Mouse (Mus musculus) limb, embryonic 14.5 days (tissue): ENCODE results near the gene Itga9. TPM values are rescaled to one million over a fixed set of nuclear protein-coding genes. Genes with fewer than 3 reads are reported as not detected.

Experiments
- ATAC-seq: fragments of 200-750 bp; cut with Nextera tagmentation; 2 replicates; pipeline ENCODE4 v1.8.0; 2017; ENCODE audit warnings: low read depth, moderate number of reproducible peaks, moderate TSS enrichment; ENCODE audit not compliant: low FRiP score
- DNase-seq: peaks from one replicate; pipeline ENCODE4 v3.0.0-alpha.2; 2015; ENCODE audit warnings: low spot score
- H3K27ac ChIP-seq: fragments of 300-500 bp; sonication (generic); replicated peaks from 2 replicates; pipeline ENCODE4 v1.5.1; 2014; ENCODE audit warnings: low read depth, mild to moderate bottlenecking, low read length, moderate library complexity, mixed read lengths
- H3K27me3 ChIP-seq: fragments of 300-500 bp; sonication (generic); 2 replicates; pipeline ENCODE4 v1.6.1; 2014; ENCODE audit warnings: low read length, mixed read lengths; ENCODE audit not compliant: control insufficient read depth, insufficient read depth
- H3K36me3 ChIP-seq: fragments of 300-500 bp; sonication (generic); 2 replicates; pipeline ENCODE4 v1.6.1; 2014; ENCODE audit warnings: mild to moderate bottlenecking, low read length, moderate library complexity, mixed read lengths; ENCODE audit not compliant: control insufficient read depth, insufficient read depth
- H3K4me1 ChIP-seq: fragments of 300-500 bp; sonication (generic); 2 replicates; pipeline ENCODE4 v1.6.1; 2014; ENCODE audit warnings: antibody characterized with exemption, low read length, mixed read lengths; ENCODE audit not compliant: control insufficient read depth, insufficient read depth
- H3K4me2 ChIP-seq: fragments of 300-500 bp; sonication (generic); replicated peaks from 2 replicates; pipeline ENCODE4 v1.6.1; 2014; ENCODE audit warnings: low read depth, mild to moderate bottlenecking, low read length, moderate library complexity; ENCODE audit not compliant: severe bottlenecking
- H3K4me3 ChIP-seq: fragments of 300-500 bp; sonication (generic); replicated peaks from 2 replicates; pipeline ENCODE4 v1.5.1; 2014; ENCODE audit warnings: low read length
- H3K9ac ChIP-seq: fragments of 300-500 bp; sonication (generic); 2 replicates; pipeline ENCODE4 v1.6.1; 2014; ENCODE audit warnings: mild to moderate bottlenecking, low read depth, low read length, moderate library complexity; ENCODE audit not compliant: severe bottlenecking
- H3K9me3 ChIP-seq: fragments of 300-500 bp; sonication (generic); 2 replicates; pipeline ENCODE4 v1.6.1; 2016; ENCODE audit warnings: low read length; ENCODE audit not compliant: control insufficient read depth
- POLR2A ChIP-seq: fragments of 200-500 bp; IDR thresholded peaks from 2 replicates; pipeline ENCODE4 v1.8.0; 2012; ENCODE audit warnings: inconsistent platforms, mild to moderate bottlenecking, moderate library complexity, borderline replicate concordance; ENCODE audit not compliant: insufficient read depth, insufficient read length; ENCODE audit errors: extremely low read depth
- WGBS: fragments of 180-500 bp; shearing (Covaris S2); extraction: QIAGEN DNeasy Blood & Tissue Kit; methylation state at CpG from one replicate; pipeline ENCODE4 v1.1.7; 2014; 5-methylcytosine and 5-hydroxymethylcytosine counted together
- polyA plus RNA-seq, 2 experiments: library from polyadenylated mRNA; depleted of rRNA in 1 of 2; stranded (reverse) in 1 of 2; unstranded in 1 of 2; fragments of >200 nt; fragmentation: Nextera tagmentation in 1 of 2; extraction: Ambion mirVana in 1 of 2; gene quantifications; 2 replicates each; pipeline versions ENCODE4 v1.2.1 to v1.2.3; 2012 to 2014

Gene Itga9
- polyA plus RNA-seq, 2 experiments: 10.0 to 19.7 TPM

DNA sequence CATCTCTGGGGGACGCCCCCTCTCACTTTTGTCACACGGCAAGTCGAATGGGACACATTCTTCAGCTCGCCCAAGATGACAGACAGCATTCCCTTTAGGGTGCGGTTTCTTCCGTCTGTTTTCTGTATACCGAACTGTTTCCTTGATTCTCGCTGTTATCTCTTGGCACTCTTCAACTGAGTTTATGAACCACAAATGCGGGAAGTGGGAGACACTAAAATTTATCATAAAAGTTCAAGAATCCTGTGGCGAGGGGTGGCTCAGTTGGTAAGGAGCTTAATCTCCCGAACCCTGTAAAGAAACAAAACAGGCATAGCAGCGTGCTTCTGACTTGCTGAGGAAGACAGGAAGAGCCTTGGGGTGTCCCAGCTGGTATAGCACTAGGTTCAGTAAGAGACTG is 337.9 kb downstream of the Itga9 start:
- H3K9ac ChIP-seq: no peak overlapping the region
- WGBS: 66% methylated on average over 12 of the region's 12 CpGs
- no peak overlapping the region for H3K4me2 ChIP-seq
- H3K4me3 ChIP-seq: no peak overlapping the region
- H3K4me1 ChIP-seq: peaks cover 14% of the 10 kb centered on the region
- ATAC-seq (no peak), DNase-seq (no peak)
- 0 out of 2 replicates have a peak overlapping the region, but pooled peaks have one; percentile 10 for H3K27ac ChIP-seq
- H3K9me3 ChIP-seq: no peaks in the 10 kb centered on the region
- TF ChIP-seq POLR2A: no peak
- no peaks in the 10 kb centered on the region for H3K36me3 ChIP-seq
- no peaks in the 10 kb centered on the region for H3K27me3 ChIP-seq

GRCm38 (mm10) chr9:118948486-118948885 is 342.0 kb downstream of the Itga9 start:
- no peaks in the 10 kb centered on the region for H3K27me3 ChIP-seq
- H3K9ac ChIP-seq: no peak overlapping the region
- H3K9me3 ChIP-seq: no peaks in the 10 kb centered on the region
- H3K27ac ChIP-seq: no peak overlapping the region
- WGBS: 69% methylated on average over 5 of the region's 5 CpGs
- ATAC-seq (no peak), DNase-seq (no peak)
- no peak for TF ChIP-seq POLR2A
- H3K4me2 ChIP-seq: no peak overlapping the region
- H3K36me3 ChIP-seq: peaks cover 3% of the 10 kb centered on the region; the same call in 1 of the 2 replicates
- no peak overlapping the region for H3K4me3 ChIP-seq
- peaks cover 8% of the 10 kb centered on the region; the same call in 1 of the 2 replicates for H3K4me1 ChIP-seq

DNA sequence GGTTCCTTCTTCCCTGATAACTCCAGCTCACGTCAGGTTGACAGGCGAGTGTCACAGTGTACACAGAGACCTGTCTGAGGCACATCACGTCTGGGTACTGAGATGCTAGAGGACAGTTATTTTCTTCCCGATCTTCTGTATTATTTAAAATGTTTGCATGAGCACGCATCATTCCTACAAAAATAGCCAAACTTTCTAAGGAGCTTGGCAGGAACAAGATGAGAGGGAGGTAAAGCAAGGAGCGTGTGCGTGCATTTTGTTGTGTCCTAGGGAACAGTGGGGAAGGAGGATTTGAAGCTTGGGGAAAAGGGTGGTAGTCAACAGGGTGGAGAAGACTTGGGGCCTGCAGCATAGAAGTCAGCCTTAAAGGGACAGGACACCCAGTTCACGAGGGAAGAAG is 342.6 kb downstream of the Itga9 start:
- no peak overlapping the region for H3K9ac ChIP-seq
- H3K4me2 ChIP-seq: no peak overlapping the region
- 88% methylated on average over 8 of the region's 8 CpGs for WGBS
- H3K9me3 ChIP-seq: no peaks in the 10 kb centered on the region
- H3K27me3 ChIP-seq: no peaks in the 10 kb centered on the region
- H3K4me3 ChIP-seq: no peak overlapping the region
- peaks cover 3% of the 10 kb centered on the region; the same call in 1 of the 2 replicates for H3K36me3 ChIP-seq
- H3K27ac ChIP-seq: no peak overlapping the region
- peaks cover 8% of the 10 kb centered on the region; the same call in 1 of the 2 replicates for H3K4me1 ChIP-seq
- ATAC-seq (no peak), DNase-seq (no peak)
- no peak for TF ChIP-seq POLR2A

- Histone ChIP-seq H3K27me3 (no peaks in the 10 kb centered on the region), H3K4me2 (no peak overlapping the region), H3K4me1 (peaks cover 8% of the 10 kb centered on the region; the same call in 1 of the 2 replicates), H3K27ac (no peak overlapping the region), H3K9me3 (no peaks in the 10 kb centered on the region), H3K36me3 (peaks cover 3% of the 10 kb centered on the region; the same call in 1 of the 2 replicates), H3K4me3 (no peak overlapping the region), H3K9ac (no peak overlapping the region)
- ATAC-seq (no peak), DNase-seq (no peak)
- WGBS: 71% methylated on average over 4 of the region's 4 CpGs
- TF ChIP-seq POLR2A: no peak
These were observed 343.2 kb downstream of the Itga9 start for GRCm38 (mm10) chr9:118949654-118950053.

- Histone ChIP-seq H3K27ac (no peak overlapping the region), H3K27me3 (no peaks in the 10 kb centered on the region), H3K9me3 (no peaks in the 10 kb centered on the region), H3K4me2 (no peak overlapping the region), H3K36me3 (peaks cover 3% of the 10 kb centered on the region; the same call in 1 of the 2 replicates), H3K4me1 (peaks cover 8% of the 10 kb centered on the region; the same call in 1 of the 2 replicates), H3K9ac (no peak overlapping the region), H3K4me3 (no peak overlapping the region)
- ATAC-seq (no peak), DNase-seq (no peak)
- TF ChIP-seq POLR2A: no peak
- WGBS: 75% methylated on average over 10 of the region's 10 CpGs
These were observed 343.6 kb downstream of the Itga9 start for GRCm38 (mm10) chr9:118950061-118950460.

Other genes with a start within 250 kb of the Itga9 start
- 0.97 and 1.0 TPM in 2 replicates for gene Eomes, start 128.5 kb upstream of the Itga9 start, polyA plus RNA-seq (2012; rRNA removed)
- gene Eomes, start 128.5 kb upstream of the Itga9 start, polyA plus RNA-seq (2014; fragmentation: Nextera tagmentation; extraction: Ambion mirVana): 0.18 and 0.59 TPM in 2 replicates
- gene Golga4, start 100.4 kb upstream of the Itga9 start, polyA plus RNA-seq (2012; rRNA removed): 44.3 and 54.5 TPM in 2 replicates
- gene Golga4, start 100.4 kb upstream of the Itga9 start, polyA plus RNA-seq (2014; fragmentation: Nextera tagmentation; extraction: Ambion mirVana): 47.2 and 61.7 TPM in 2 replicates